Mouse (Mus musculus) retina, postnatal 1 day (tissue): ENCODE results near the gene Apaf1.

Experiments
- DNase-seq: peaks from one replicate; pipeline ENCODE4 v3.0.0-alpha.2; 2012

Apaf1 gene

GRCm38 (mm10) chr10:91082550-91083392 lies at the start of gene Apaf1, which contains the start of gene Ikbip:
Apaf1 (minus strand) TSS chr10:91082770.
Ikbip (plus strand) TSS chr10:91082940.
- DNase-seq, result peak; percentile 99

GRCm38 (mm10) chr10:91131565-91131964 lies 49.0 kb upstream of the Apaf1 start:
- DNase-seq, result no peak

- DNase-seq, result no peak
Observed at GRCm38 (mm10) chr10:91130792-91131191, 48.2 kb upstream of the Apaf1 start.

GRCm38 (mm10) chr10:91128551-91129160 lies 46.1 kb upstream of the Apaf1 start:
- no peak for DNase-seq

DNA sequence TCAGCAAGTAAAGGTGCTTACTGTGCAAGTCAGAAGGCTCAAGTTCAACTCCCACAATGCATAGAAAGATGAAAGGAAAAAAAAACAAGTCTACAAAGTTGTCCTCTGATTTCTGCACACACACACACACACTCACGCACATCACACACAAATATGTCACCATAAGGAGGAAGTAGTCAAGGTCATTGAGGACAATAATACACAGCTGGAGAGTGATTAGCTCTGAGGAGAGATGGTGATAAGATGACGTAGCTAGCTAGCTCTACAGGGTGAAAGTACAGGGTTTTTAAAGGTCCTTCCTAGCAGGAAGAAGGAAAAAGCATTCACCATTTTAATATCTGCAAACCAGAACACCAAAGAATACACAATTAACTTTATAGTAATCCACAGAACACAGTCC lies 44.8 kb upstream of the Apaf1 start:
- DNase-seq, result no peak

DNA sequence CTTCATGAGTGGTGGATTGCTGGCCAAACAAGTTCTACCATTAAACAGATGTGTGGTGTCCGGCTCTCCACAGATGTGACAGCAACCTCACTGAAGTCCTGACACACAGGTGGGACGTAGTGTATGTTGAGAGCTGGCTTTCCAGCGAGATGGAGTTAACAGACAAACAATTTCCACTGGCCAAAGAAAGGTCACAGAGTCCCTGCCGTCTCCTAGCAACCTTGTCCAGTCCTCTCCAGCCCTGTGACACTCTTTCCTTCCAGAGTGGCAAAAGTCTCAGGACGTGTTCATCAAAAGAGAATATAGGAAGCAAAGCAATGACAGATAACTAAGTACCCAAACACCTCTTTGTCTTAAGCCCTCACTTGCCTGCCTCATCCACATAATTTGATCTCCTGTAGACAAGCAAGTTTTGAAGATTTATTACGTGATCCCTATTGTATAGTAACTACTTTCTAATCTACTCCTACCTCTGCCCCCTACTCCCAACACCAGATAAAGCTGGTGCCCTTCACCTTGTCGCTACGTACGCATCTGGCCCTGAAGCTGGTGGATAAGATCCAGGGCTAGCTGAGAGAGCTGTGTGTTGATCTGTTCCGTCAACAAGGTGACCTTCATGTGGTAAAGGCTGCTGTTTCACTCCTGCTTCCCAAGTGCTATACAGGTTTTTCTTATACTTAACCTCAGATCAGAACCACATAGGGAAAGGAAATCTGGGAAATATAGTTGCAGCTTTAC lies 44.2 kb upstream of the Apaf1 start:
- DNase-seq, result no peak

GRCm38 (mm10) chr10:91123828-91124822 lies 41.6 kb upstream of the Apaf1 start, which contains the start of gene Slc25a3:
Slc25a3 (minus strand) TSS chr10:91124059.
- peak; percentile 99 for DNase-seq

DNA sequence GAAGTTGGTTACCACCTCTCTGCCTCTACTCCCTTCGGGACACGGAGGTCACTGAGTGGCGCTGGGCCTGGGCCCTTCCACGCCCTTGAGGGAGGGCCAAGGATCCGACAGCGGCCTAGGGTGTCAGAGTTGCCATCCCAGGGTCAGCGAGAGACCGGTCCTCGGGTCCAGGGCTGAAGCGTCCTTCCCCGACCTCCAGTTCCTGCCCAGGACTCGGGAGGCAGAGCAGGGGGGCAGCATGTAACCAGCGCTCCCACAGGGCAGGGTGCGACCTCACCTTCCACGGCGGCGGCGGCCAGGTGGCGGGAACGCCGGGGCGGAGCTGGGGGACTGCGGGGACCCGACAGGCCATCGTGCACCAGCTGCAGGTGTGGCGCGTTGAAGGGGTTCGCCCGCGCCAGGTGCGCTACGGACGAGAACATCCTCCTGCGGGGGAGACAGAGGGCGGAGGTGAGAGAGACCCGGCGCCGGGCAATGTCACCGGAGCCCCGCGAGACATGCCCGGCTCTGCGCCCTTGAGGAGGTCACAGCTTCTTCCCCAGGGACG lies 40.8 kb upstream of the Apaf1 start:
- no peak for DNase-seq

- no peak for DNase-seq
Observed at GRCm38 (mm10) chr10:91122646-91123045, 40.1 kb upstream of the Apaf1 start.

- no peak for DNase-seq
Observed at GRCm38 (mm10) chr10:91116958-91117357, 34.4 kb upstream of the Apaf1 start.

DNA sequence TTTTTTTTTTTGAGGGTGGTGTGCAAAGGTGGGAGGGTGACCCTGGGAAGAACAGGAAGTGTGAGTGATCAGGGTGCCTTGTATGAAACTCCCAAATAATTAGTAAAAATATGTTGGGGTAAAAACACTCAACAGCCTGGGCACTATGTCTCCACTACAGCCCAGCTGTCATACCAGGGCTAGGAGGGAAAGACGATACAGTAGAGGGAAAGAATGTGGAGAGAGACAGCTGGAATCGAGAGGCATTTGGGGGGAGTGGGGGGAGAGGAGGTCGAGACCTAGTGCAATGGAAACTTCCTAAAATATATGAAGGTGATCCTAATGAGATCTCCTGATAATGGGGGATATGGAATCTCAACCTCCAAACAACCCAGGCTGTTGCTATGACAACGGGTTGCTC lies 27.3 kb upstream of the Apaf1 start:
- DNase-seq, result no peak

DNA sequence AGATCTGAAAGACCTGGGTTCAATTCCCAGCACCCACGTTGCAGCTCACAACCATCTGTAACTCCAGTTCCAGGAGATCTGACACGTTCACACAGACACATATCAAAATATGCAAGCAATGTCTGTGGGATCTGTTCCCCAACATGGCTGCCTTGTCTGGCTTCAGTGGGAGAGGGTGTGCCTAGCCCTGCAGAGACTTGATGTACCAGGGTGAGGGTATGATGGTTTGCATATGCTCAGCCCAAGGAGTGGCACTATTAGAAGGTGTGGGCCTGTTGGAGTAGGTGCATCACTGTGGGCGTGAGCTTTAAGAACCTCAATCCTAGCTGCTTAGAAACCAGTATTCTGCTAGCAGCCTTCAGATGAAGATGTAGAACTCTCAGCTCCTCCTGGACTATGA lies 23.4 kb upstream of the Apaf1 start:
- no peak for DNase-seq

GRCm38 (mm10) chr10:91102799-91103590 lies 20.4 kb upstream of the Apaf1 start:
- no peak for DNase-seq

DNA sequence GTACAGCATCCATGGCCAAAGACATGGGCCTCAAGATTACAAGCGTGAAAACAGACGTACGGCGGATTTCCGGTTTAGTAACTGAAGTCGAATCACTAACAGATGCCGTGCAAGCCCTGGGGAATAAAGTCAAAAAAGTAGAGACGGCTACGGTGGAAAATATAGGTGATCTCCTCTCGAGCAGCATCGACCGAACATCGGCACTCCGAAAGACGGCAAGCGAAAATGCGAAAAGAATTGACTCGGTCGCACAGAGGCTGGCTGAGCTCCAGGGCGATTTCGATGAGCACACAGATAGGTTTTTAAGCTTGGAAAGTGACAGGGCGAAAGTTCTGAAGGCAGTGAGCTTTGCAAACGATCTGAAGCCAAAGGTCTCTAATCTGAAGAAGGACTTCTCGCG lies 19.4 kb upstream of the Apaf1 start:
- DNase-seq, result no peak

- no peak for DNase-seq
Observed at GRCm38 (mm10) chr10:91100101-91100500, 17.5 kb upstream of the Apaf1 start.

DNA sequence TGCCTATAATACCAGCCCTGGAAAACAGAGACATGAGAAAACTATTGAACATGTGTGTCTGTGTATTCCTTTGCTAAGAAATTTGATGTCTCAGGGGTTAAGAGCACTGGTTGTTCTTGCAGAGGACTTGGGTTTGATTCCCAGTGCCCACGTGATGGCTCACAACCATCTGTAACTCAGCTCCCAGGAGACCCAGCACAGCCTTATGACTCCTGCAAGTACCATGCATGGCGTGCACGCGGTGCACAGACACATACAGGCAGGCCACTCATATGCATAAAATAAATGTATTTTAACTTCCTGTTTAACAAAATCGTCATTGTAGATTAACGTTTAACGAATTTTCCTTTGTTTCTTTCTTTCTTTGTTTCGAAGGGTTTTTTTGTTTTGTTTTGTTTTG lies 15.5 kb upstream of the Apaf1 start:
- no peak for DNase-seq

DNA sequence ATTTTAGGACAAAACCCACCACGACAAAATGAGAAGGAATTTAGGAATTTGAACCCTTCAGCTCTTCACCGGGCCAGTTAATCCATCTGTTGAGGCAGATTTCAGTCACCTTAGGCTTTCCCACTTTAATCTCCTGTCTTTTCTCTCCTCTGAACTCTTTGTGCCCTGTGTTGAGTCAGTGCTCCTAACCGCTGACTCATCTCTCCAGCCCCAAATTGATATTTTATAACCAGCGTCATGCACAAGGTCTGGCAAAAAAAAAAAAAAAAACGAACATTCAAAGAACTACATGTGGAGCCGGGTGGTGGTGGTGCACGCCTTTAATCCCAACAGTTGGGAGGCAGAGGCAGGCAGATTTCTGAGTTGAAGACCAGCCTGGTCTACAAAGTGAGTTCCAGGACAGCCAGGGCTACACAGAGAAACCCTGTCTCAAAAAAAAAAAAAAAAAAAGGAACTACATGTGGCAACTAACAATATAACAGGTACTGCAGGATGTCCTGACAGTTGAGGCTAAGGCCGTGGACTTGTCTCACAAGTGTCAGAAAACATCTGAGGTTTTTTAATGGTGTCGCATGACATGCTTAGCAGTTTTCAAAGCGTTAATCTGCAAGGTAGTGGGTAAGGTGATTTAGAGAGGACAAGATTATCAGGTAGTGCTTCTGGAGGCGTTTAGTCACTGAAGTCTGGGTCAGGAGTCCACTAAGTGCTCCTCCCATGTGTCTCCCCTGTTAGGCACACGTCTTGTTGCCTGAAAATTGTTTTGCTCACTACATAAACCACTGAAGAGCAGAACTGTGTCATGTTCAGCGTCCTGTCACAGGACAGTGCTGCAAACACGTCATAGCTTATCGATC lies 11.9 kb upstream of the Apaf1 start:
- DNase-seq, result no peak

- no peak for DNase-seq
Observed at GRCm38 (mm10) chr10:91092812-91093211, 10.2 kb upstream of the Apaf1 start.

GRCm38 (mm10) chr10:91083393-91083927 lies 890 bp upstream of the Apaf1 start:
- DNase-seq, result no peak

- no peak for DNase-seq
Observed at GRCm38 (mm10) chr10:91081959-91082507, 537 bp downstream of the Apaf1 start.
